Mouse (Mus musculus) megakaryocyte-erythroid progenitor cell, adult 5-6 weeks (primary cell): ENCODE data around the gene Naif1. TPM values are rescaled to one million over a fixed set of nuclear protein-coding genes. Genes with fewer than 3 reads are reported as not detected.

Experiments
- ATAC-seq: replicated peaks from 2 replicates; pipeline ENCODE4 v1.8.0; 2016; ENCODE audit warnings: mild to moderate bottlenecking, inconsistent platforms; ENCODE audit not compliant: severe bottlenecking, poor library complexity, low FRiP score, low TSS enrichment
- total RNA-seq, 2 experiments: library from RNA; stranded (forward) in 1 of 2; stranded (reverse) in 1 of 2; fragments of 200-1000, 215-1000 nt in 1 of 2; fragments of >200 nt in 1 of 2; fragmentation: Nextera tagmentation in 1 of 2; gene quantifications; 2 replicates each; pipeline ENCODE4 v1.2.3; 2014 to 2017

The Naif1 gene
- total RNA-seq, 2 experiments from 2014 or later: 2.7 to 4.1 TPM

DNA sequence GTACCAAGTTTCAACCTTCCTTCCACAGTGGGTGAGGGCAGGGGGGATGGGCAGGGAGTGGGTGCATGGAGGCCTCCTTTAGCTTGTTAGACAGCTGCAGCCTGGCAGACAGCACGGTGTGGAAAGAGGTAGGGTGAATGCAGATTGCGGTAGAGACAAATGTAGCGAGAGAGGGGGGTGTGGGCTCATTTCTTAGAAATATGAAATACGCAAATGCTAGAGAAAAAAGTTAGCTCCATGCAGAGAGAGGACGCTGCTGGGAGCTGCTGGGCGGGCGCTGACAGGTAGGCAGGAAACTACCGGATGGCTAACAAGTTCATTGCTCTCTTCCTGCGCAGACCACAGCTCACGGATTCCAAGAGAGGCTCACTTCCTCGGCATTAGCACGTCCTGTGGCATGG is 43.0 kb downstream of the Naif1 start:
- ATAC-seq: no peak

DNA sequence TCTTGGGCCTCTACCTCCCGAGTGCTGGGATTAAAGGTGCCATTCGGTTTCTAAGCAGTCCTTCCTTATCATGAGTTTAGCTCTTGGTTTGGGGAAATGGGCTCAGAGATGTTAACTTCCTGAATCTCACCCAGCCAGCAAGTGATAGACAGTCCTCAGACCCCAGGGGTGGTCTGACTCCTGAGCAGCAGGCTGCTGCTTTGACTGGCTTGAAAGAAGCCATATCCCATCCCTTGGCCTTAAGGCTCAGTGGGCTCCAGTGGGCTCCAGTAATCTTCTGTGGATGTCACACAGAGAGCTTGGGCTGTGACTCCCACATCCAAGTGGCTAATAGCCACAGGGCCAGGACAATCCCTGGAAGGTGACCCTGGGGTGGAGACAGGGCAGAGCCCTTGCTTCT is 44.3 kb downstream of the Naif1 start:
- no peak for ATAC-seq

DNA sequence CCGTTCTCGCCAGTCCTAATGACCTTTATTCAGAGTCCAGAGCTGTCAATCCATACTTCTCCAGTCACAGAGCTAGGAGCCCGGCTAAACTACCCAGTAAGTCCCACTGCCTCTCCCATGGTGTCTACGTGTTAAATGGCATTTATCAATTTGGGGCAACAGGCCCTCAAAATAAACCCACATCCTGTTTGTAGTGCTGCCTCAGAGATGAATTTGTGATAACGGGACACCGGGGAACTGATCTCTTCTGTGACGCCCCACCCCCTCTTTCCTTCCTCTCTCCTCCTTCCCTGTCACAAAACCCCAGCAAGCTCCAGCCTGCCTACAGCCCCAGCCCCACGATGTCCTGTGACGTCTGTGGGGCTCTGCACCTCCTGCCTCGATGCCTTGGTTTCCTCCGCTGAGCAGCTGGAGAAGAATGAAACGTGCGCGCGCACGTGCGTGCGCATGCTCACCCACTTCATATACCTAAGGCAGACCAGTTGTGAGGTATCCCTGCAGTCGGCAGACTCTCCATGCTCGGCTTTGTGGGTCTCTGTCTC is 45.0 kb downstream of the Naif1 start:
- ATAC-seq: peak; percentile 80

DNA sequence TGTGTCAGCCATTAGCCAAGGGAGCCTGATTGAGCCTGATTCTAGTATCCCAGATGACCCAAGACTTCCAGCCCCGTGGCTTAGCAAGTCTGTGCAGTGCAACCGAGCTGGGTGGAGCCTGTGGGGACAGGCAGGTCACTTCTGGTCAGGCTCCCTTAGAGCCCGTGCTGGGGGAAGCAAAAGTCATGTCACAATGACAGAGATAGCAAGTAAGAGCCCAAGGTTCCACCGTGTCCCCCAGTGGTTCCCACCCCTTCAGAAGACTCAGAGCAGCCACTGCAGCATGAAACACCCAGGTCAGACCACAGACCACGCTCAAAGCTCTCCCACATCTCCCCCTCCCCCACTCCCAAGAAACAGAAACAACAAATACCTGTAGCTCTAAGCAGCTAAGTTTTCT is 45.9 kb downstream of the Naif1 start:
- no peak for ATAC-seq

DNA sequence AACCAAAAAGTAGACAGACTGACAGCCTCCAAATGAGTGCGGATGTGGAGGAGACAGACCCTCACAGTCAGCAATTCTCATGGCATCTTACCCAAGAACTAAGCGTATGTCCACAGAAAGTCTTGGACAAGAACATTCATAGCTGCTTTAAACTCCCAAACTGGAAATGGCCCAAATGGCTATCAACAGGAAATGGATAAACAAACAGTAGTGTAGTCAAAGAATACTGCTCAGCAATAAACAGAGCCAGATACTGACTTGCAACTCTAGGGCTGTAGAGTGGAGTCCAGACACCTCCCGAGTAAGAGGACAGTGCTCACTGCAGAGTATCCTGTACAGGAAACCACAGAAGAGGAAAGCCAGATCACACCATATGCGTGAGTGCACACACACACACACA is 49.1 kb downstream of the Naif1 start:
- no peak for ATAC-seq

DNA sequence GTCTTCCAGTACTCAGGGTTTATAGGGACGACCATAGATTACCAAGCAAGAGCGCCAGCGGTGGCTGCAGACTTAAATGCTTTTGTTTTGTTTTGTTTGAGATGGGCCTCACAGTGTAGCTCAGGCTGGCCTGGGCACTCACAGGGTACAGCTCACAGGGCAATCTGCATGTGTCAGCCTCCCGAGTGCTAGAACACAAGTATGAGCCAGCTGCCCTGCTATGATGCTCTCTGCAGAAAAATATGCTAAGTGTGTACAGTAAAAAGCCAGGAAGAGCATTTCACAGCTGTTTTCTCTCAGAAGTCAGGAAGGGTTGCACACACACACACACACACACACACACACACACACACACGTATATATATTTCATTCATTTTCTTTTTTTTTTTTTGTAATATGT is 50.2 kb downstream of the Naif1 start:
- no peak for ATAC-seq

DNA sequence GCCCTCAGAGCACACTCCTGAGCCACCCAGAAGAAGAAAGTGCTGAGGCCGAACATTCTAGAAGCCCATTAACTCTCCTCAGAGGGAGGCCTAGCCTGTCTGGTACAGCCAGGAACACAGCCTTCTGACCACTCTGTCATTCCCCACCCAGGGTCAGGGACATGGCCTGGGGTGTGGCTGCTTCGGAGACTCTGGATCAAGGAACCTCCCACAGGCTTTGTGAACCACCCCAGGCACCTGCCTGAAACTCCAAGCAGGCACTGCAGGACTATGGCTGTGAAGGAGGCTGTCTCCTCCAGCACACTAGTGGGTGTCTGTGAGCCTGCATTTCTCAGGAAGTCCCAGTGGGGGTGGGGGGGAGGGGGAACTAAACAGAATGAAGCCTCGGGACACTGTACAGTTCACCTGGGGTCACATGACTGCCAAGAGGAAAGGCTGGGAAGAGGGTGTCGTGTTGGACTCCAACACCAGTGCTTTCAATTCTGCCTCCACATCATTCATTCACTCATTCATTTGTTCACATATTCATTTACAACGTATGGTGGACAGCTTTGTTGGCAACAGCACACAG is 51.6 kb downstream of the Naif1 start:
- ATAC-seq: 0 out of 2 replicates have a peak, but pooled peaks have one; percentile 13

DNA sequence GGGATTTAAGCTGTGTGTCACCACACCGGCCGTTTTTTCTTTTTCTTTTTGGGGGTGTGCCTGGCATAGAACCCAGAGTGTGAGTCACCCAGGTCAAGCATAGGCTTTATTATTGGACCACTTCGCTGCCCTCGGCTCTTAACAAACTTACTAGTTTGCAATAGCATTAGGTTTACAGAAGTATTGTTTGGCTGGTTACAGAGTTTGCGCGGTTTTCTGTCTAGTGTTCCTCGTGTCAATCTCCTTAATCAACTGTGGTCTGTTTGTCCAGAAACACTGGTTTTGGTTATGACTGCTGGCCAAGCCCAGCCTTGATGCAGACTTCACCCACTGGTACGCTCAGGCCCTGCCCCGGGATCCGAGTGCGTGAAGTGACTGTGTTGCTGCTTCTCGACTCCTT is 52.6 kb downstream of the Naif1 start:
- ATAC-seq: no peak

DNA sequence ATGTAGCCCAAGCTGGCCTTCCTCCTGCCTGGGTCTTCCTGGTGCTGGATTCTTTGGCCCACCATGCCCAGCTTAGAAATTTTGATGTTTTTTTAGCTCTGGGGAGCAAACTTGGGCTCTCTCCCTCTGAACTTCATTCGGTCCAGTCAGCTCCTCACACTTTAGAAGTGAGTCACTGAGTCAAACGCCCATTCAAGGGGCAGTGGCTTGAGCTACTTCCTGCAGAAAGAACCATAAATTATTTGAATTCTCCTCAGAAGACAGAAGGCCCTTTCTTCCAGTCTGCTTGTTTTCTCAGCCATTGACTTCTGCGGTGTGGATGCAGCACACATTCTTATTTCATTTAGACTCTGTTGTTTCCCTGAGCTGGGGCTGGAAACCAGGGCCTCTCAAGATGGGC is 53.3 kb downstream of the Naif1 start:
- ATAC-seq: no peak

DNA sequence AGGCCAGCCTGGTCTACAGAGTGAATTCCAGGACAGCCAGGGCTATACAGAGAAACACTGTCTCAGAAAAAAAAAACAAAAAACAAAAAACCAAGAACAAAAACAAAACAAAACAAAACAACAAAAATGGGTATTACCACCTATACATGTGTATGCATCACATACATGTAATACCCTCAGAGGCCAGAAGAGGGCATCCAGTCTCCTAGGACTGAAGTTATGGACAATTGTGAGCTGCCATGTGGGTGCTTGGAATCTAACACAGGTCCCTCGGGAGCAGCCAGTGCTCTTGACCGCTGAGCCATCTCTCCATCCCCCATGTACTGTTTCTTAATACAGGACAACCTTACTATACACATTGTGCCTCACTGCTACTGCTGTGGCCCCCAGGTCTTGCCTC is 55.3 kb downstream of the Naif1 start:
- ATAC-seq: no peak

Other genes starting within 250 kb of the Naif1 start
- 57.6 and 57.7 TPM in 2 replicates for gene Pomt1, start 213.9 kb upstream of the Naif1 start, total RNA-seq (2014; fragmentation: Nextera tagmentation)
- 27.4 and 29.8 TPM in 2 replicates for gene Pomt1, start 213.9 kb upstream of the Naif1 start, total RNA-seq (2017)
- gene Uck1, start 190.3 kb upstream of the Naif1 start, total RNA-seq (2014; fragmentation: Nextera tagmentation): 47.2 and 72.7 TPM in 2 replicates
- gene Uck1, start 190.3 kb upstream of the Naif1 start, total RNA-seq (2017): 21.5 and 21.9 TPM in 2 replicates
- gene Golga2, start 163.1 kb upstream of the Naif1 start, total RNA-seq (2014; fragmentation: Nextera tagmentation): 34.8 and 39.0 TPM in 2 replicates
- gene Golga2, start 163.1 kb upstream of the Naif1 start, total RNA-seq (2017): 41.6 and 44.5 TPM in 2 replicates
- 309 and 320 TPM in 2 replicates for gene Swi5, start 162.4 kb upstream of the Naif1 start, total RNA-seq (2014; fragmentation: Nextera tagmentation)
- 438 and 550 TPM in 2 replicates for gene Swi5, start 162.4 kb upstream of the Naif1 start, total RNA-seq (2017)
- gene Ciz1, start 98.1 kb upstream of the Naif1 start, total RNA-seq (2014; fragmentation: Nextera tagmentation): 140 and 155 TPM in 2 replicates
- gene Ciz1, start 98.1 kb upstream of the Naif1 start, total RNA-seq (2017): 41.0 and 87.4 TPM in 2 replicates
- not detected in 2 replicates for gene Dnm1, start 97.1 kb upstream of the Naif1 start, total RNA-seq (2014; fragmentation: Nextera tagmentation)
- gene Dnm1, start 97.1 kb upstream of the Naif1 start, total RNA-seq (2017): not detected in 2 replicates
- gene 1110008P14Rik, start 68.5 kb upstream of the Naif1 start, total RNA-seq (2014; fragmentation: Nextera tagmentation): 24.6 and 41.0 TPM in 2 replicates
- 15.8 and 18.7 TPM in 2 replicates for gene 1110008P14Rik, start 68.5 kb upstream of the Naif1 start, total RNA-seq (2017)
- gene Lcn2, start 62.2 kb upstream of the Naif1 start, total RNA-seq (2014; fragmentation: Nextera tagmentation): 98.8 TPM in 1 of 2 replicates, not detected in the other
- 4.9 and 19.5 TPM in 2 replicates for gene Lcn2, start 62.2 kb upstream of the Naif1 start, total RNA-seq (2017)
- 10.3 and 11.2 TPM in 2 replicates for gene Ptges2, start 54.6 kb upstream of the Naif1 start, total RNA-seq (2014; fragmentation: Nextera tagmentation)
- 14.4 and 18.4 TPM in 2 replicates for gene Ptges2, start 54.6 kb upstream of the Naif1 start, total RNA-seq (2017)
- gene Slc25a25, start 988 bp downstream of the Naif1 start, total RNA-seq (2014; fragmentation: Nextera tagmentation): 9.5 and 12.2 TPM in 2 replicates
- gene Slc25a25, start 988 bp downstream of the Naif1 start, total RNA-seq (2017): 4.0 and 34.6 TPM in 2 replicates
- 1.5 and 2.9 TPM in 2 replicates for gene Fam102a, start 84.9 kb downstream of the Naif1 start, total RNA-seq (2014; fragmentation: Nextera tagmentation)
- gene Fam102a, start 84.9 kb downstream of the Naif1 start, total RNA-seq (2017): 0.34 and 2.3 TPM in 2 replicates
- gene Dpm2, start 120.4 kb downstream of the Naif1 start, total RNA-seq (2014; fragmentation: Nextera tagmentation): 94.2 and 108 TPM in 2 replicates
- 33.0 and 38.5 TPM in 2 replicates for gene Dpm2, start 120.4 kb downstream of the Naif1 start, total RNA-seq (2017)
- not detected in 2 replicates for gene Pip5kl1, start 124.3 kb downstream of the Naif1 start, total RNA-seq (2014; fragmentation: Nextera tagmentation)
- gene Pip5kl1, start 124.3 kb downstream of the Naif1 start, total RNA-seq (2017): 0.23 TPM in 1 of 2 replicates, not detected in the other
- not detected in 2 replicates for gene 9430097D07Rik, start 125.2 kb downstream of the Naif1 start, total RNA-seq (2014; fragmentation: Nextera tagmentation)
- gene 9430097D07Rik, start 125.2 kb downstream of the Naif1 start, total RNA-seq (2017): 0.75 TPM in 1 of 2 replicates, not detected in the other
- gene St6galnac4, start 136.6 kb downstream of the Naif1 start, total RNA-seq (2014; fragmentation: Nextera tagmentation): 21.5 and 29.8 TPM in 2 replicates
- gene St6galnac4, start 136.6 kb downstream of the Naif1 start, total RNA-seq (2017): 22.3 and 22.7 TPM in 2 replicates
- 13.8 and 19.1 TPM in 2 replicates for gene St6galnac6, start 149.3 kb downstream of the Naif1 start, total RNA-seq (2014; fragmentation: Nextera tagmentation)
- gene St6galnac6, start 149.3 kb downstream of the Naif1 start, total RNA-seq (2017): 6.5 and 12.9 TPM in 2 replicates
- 1.7 and 2.4 TPM in 2 replicates for gene Ak1, start 171.3 kb downstream of the Naif1 start, total RNA-seq (2014; fragmentation: Nextera tagmentation)
- 1.2 and 8.0 TPM in 2 replicates for gene Ak1, start 171.3 kb downstream of the Naif1 start, total RNA-seq (2017)
- gene Eng, start 196.1 kb downstream of the Naif1 start, total RNA-seq (2014; fragmentation: Nextera tagmentation): 97.0 and 99.9 TPM in 2 replicates
- 10.8 and 21.3 TPM in 2 replicates for gene Eng, start 196.1 kb downstream of the Naif1 start, total RNA-seq (2017)